Mouse (Mus musculus): ENCODE results near the gene Pomgnt2.

Gene Pomgnt2

DNA sequence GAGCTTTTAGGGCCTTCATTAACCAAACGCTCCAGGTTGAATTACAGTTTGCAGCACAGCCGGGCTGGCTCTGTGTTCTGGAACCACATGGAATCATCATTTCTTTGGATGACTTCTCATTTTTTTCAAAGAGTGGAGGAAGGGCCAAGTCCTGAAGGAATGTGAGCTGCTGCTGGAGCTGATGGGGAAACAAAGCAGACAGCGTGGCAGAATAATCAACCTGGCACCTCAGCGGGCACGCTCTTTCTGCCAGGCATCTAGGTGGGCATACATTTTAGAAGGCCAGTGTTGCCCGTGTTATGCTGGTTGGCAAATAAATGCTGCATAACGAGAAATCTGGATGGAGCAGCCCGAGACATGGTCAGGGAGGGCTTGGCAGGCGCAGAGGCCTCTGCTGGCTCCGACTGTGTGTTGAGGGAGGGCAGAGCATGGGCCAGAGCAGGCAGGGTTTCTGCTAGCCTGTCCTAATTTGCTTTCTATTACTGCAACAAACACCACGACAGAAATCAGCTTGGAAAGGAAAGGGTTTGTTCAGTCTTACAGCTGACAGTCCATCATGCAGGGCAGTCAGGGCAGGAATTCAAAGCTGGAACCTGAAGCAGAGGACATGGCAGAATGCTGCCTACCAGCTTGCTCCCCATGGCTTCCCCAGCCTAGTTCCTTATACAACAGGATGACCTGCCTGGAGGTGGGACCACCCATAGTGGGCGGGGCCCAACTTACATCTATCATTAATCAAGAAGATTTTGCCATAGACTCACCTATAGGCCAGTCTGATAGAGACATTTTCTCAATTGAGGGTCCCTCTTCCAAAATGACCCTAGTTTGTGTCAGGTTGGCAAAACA, 22.5 kb downstream of the Pomgnt2 start:
- peak; percentile 77; the same call in 1 of the 2 replicates for ATAC-seq (ENCODE audit: insufficient number of reproducible peaks, low FRiP score, low TSS enrichment)

- ATAC-seq (ENCODE audit: insufficient number of reproducible peaks, low FRiP score, low TSS enrichment), result no peak
Measured at GRCm38 (mm10) chr9:121973207-121973606, 23.7 kb downstream of the Pomgnt2 start.

DNA sequence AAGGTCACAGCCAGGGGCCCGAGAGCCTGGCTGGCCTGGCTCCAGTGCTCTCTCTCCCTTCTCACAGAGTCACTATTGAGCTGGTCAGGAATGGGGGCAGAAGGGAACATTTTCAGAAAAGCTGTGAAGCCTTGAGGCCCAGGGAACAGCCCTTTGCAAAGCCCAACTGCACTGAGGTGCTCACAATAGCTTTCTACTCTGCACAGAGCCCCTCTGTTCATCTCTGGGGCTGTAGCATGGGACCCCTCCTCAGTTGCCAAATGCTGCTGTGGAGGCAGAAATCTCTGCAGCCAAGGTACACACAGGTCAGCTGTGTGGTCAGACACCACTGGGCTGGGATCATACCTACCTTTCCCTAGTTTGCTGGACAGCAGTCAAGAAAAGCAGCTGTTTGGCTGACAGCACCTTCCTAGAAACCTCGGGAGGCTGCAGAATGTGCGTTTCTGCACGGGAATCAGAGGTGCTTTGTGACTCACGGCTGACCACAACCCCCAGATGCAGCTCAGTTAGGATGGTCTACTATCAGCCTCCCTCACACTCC, 27.0 kb downstream of the Pomgnt2 start:
- no peak for ATAC-seq (ENCODE audit: insufficient number of reproducible peaks, low FRiP score, low TSS enrichment)

DNA sequence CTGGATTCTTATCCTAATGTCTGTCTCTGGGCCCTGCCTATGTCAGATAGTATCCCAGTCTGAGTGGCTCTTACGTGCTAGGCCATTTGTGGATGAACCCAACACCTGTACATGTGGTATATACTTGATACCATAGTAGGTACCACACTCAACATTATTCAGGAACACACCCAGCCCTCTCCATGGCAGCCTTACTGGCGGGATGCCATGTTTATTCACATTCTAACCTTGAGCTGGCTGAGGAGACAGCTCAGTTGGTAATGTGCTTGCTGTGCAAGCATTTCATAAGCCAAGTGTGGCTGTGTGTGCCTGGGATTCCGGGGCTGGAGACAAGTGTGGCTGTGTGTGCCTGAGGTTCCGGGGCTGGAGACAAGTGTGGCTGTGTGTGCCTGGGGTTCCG, 28.7 kb downstream of the Pomgnt2 start:
- no peak for ATAC-seq (ENCODE audit: insufficient number of reproducible peaks, low FRiP score, low TSS enrichment)

DNA sequence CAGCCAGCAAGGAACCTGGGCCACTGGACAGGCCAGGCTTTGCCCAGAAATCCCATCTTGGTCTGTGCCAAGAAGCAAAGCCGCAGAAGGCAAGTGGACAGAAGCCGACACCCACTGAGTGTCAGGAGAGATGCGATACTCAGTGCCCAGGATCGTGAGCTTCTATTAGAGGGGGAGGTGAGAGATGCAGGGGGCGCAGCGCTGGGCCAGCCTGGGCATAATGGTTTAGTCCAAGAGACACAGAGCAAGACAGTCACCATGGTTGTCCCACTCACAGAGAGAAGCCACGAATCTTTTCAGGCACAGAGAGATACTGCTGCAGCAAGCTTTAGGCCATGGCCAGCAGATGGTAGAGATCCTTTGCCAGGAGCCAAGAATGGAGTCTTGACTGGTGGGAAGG, 32.0 kb downstream of the Pomgnt2 start:
- ATAC-seq (ENCODE audit: insufficient number of reproducible peaks, low FRiP score, low TSS enrichment), result peak; percentile 66; the same call in 1 of the 2 replicates

GRCm38 (mm10) chr9:121959966-121960635, 36.8 kb downstream of the Pomgnt2 start:
- no peak for ATAC-seq (ENCODE audit: insufficient number of reproducible peaks, low FRiP score, low TSS enrichment)

- no peak for ATAC-seq (ENCODE audit: insufficient number of reproducible peaks, low FRiP score, low TSS enrichment)
Measured at GRCm38 (mm10) chr9:121952596-121952995, 44.3 kb downstream of the Pomgnt2 start.

GRCm38 (mm10) chr9:121951114-121951423, 45.8 kb downstream of the Pomgnt2 start:
- ATAC-seq (ENCODE audit: insufficient number of reproducible peaks, low FRiP score, low TSS enrichment), result no peak

DNA sequence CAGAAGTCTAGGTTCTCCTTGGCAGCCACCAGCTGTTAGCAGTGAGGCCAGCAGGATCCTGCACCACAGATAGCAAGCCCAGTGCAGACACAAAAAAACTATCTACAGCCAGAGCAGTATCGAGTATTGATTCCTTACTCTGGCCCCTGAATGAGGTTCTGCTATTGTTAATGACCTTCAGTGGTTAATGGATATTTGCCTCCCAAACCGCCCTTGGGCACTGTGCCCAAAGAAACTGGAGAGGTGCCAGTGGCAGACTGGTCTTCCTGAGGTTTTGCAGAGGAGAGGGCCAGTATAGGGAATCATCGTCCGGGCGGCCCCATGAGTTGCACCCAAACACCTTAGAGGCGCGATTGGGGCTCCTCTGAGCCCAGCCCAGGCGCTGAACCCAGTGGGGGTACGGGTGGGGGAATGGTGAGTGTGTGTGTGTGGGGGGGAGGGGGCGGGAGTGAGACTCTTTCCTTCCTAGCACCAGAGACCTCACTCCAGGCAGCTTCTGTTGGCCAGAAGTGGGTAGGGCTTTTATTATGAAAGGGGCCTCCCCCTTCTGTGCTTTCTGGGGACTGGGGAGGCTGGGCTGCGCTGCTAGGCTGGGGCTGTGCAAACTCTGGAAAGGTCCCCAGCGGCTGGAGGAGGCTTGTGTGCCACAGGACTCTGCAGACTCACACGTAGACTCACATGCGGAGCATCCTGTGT, 46.3 kb downstream of the Pomgnt2 start, which contains the start of gene Fam198a:
TSS of gene Fam198a (plus strand) at position 571 of the 696 bp plus-strand sequence.
- ATAC-seq (ENCODE audit: insufficient number of reproducible peaks, low FRiP score, low TSS enrichment), result 0 out of 2 replicates have a peak, but pooled peaks have one; percentile 26

DNA sequence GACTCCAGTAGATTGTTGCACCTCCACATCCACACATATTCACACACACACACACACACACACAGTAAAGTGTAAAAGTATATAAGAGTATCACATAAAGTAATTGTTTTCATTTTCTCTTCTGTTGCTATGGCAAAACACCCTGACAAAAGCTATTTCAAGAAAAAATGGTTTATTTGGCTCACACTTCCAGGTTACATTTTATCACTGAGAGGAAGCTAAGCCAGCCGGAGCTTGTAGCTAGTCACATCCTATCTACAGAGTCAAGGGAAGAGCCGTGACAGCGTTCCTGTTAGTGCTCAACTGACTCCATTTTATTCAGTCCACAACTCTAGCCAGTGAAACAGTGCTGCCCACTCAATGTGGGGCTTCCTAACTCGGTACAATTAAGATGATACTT, 48.5 kb downstream of the Pomgnt2 start:
- no peak for ATAC-seq (ENCODE audit: insufficient number of reproducible peaks, low FRiP score, low TSS enrichment)

DNA sequence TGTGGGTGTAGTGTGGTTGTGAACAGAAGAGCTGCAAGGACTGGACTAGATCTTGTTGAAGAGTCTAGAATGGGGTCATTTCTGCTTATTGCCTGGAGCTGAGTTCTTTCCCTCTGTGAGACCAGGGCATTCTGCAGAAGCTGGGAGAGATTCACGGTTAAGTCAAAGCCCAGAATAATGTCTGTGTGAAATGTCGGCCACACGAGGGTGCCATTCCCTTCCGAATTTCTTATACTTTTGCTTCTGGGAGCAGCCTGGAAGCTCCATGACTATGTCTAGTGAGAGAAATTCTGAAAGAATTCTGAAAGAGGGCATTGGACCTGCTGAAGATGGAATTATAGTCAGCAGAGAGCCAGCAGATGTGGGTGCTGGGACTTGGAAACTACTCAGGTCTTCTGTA, 49.1 kb downstream of the Pomgnt2 start:
- no peak for ATAC-seq (ENCODE audit: insufficient number of reproducible peaks, low FRiP score, low TSS enrichment)

DNA sequence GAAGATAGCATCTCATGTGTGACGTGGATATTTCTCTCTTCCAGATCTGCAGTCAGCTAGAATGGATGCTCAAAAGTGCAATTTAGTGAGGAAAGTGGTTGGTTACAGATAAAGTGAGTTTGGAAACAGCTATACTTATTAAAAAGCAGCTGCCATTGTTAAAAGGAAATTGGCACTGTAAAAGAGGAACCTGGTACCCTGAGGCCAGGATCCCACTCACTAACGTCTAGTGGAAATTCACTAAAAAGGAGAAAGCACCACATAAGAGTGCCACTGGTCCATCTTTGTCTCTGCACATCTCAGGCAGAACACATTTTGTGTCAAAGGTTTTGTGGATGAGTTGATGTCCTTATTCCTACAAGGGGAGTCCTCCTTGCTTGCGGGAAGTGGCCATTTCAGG, 53.3 kb downstream of the Pomgnt2 start:
- no peak for ATAC-seq (ENCODE audit: insufficient number of reproducible peaks, low FRiP score, low TSS enrichment)

GRCm38 (mm10) chr9:121943005-121943404, 53.9 kb downstream of the Pomgnt2 start:
- ATAC-seq (ENCODE audit: insufficient number of reproducible peaks, low FRiP score, low TSS enrichment), result no peak

DNA sequence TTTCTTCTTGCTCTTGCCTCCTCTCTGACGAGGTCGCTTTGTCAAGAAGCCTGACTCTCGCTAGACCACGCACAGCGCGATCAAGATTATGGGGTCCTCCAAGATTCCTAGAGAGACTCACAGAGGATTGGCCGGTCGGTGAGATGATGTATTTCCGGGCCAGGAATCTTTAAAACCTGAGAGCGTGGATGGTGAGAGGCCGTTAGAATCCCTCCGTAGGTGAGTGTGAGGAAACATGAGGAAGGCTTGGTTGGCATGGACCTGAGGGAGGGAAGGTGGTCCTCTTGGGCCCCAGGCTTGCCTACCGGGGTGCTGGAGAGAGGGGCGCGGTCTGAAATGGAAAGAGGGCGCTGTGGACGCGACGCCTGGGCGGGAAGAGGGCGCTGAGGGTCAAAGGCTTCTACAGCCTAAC, 59.0 kb downstream of the Pomgnt2 start:
- no peak for ATAC-seq (ENCODE audit: insufficient number of reproducible peaks, low FRiP score, low TSS enrichment)

DNA sequence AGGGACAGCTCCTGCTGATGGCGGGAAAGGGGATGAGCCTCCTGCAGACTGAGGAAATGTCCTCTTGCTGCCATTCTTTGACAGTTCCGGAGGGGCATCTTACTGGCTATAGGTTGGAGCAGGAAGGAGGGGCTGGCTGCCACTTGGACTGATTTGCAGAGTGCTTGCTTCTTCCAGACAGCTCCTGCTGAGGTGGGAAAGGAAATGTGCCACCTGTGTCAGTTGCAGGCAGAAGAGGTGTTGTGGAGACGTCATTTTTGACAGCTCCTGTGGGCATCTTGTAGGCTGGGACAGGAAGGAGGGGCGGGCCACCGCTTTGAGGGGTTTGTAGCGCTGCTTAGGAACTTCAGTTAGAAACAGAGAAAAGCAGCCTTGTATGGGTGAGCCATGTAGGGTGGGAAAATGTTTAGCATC, 59.5 kb downstream of the Pomgnt2 start:
- no peak for ATAC-seq (ENCODE audit: insufficient number of reproducible peaks, low FRiP score, low TSS enrichment)

GRCm38 (mm10) chr9:121936952-121937351, 60.0 kb downstream of the Pomgnt2 start:
- peak; percentile 61; the same call in 1 of the 2 replicates for ATAC-seq (ENCODE audit: insufficient number of reproducible peaks, low FRiP score, low TSS enrichment)

DNA sequence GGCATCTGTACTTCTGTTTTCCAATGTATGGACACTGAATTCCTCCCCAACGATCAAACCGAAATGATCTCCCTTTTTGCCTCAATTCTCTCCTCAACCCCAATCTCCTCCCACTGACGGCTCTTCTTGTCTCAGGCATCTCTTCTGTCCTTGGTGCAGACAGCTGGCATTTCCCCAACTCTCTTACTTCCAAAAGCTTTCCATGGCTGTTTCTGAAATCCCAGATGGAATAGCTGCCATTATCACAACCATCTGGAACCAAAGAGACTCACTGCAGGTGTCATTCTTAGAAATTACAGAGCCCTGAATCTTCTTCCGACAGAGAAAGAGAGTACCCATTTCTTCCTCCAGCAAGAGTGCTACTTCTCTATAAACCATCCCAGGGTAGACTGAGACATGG, 62.1 kb downstream of the Pomgnt2 start:
- no peak for ATAC-seq (ENCODE audit: insufficient number of reproducible peaks, low FRiP score, low TSS enrichment)

Data from cerebellum, adult (tissue).